Mouse (Mus musculus) left cerebral cortex, postnatal 14 days (tissue): ENCODE results near the gene Slc7a14. TPM values are rescaled to one million over a fixed set of nuclear protein-coding genes. Genes with fewer than 3 reads are reported as not detected.
A peak's percentile ranks its signal among the peaks of the same experiment; 100 is the strongest.

Experiments
- DNase-seq, 2 experiments: peaks; one replicate each; pipeline ENCODE4 v3.0.0; 2021 to 2022; ENCODE audit warnings: low spot score in 2 of 2, mixed read lengths in 1 of 2
- intact Hi-C: fragments of 180-260 bp; cut with DNase I; formaldehyde crosslinking; loops from one replicate; pipeline ENCODE4 v1.15.1; 2025
- total RNA-seq, 2 experiments: library from RNA; stranded (reverse); gene quantifications; 2 replicates each; pipeline ENCODE4 v1.2.3; 2021

Gene Slc7a14
- total RNA-seq, 2 experiments from 2014 or later = 36.4 to 42.7 TPM

GRCm38 (mm10) chr3:31267921-31268320 lies 42.3 kb downstream of the Slc7a14 start:
- intact Hi-C loops = no loop called here

GRCm38 (mm10) chr3:31266941-31267340 lies 43.2 kb downstream of the Slc7a14 start:
- no peak for DNase-seq
- intact Hi-C loops = no loop called here

More at GRCm38 (mm10) chr3:31267921-31268320, 42.3 kb downstream of the Slc7a14 start:
- no peak for DNase-seq

- DNase-seq = peak; percentile 55 to 71
- intact Hi-C loops = loop anchor here (5.0 kb wide), 1 partner anchor 44 kb away; no protein-coding TSS in a partner anchor
Observed at GRCm38 (mm10) chr3:31263535-31263934, 46.6 kb downstream of the Slc7a14 start.

- DNase-seq = no peak
- intact Hi-C loops = loop anchor here (5.0 kb wide), 1 partner anchor 46 kb away; no protein-coding TSS in a partner anchor
Observed at GRCm38 (mm10) chr3:31261418-31262014, 48.7 kb downstream of the Slc7a14 start.

GRCm38 (mm10) chr3:31260964-31261346 lies 49.2 kb downstream of the Slc7a14 start:
- intact Hi-C loops = loop anchor here (5.0 kb wide), 1 partner anchor 46 kb away; no protein-coding TSS in a partner anchor
- no peak for DNase-seq

- no peak for DNase-seq
- intact Hi-C loops = loop anchor here (5.0 kb wide), 1 partner anchor 47 kb away; no protein-coding TSS in a partner anchor
Observed at GRCm38 (mm10) chr3:31260329-31260963, 49.7 kb downstream of the Slc7a14 start.

- intact Hi-C loops = loop anchor here (5.0 kb wide), 1 partner anchor 48 kb away; no protein-coding TSS in a partner anchor
- DNase-seq = no peak
Observed at GRCm38 (mm10) chr3:31259553-31260255, 50.5 kb downstream of the Slc7a14 start.

- intact Hi-C loops = no loop called here
- DNase-seq = peak; percentile 56 to 73
Observed at GRCm38 (mm10) chr3:31254427-31254826, 55.8 kb downstream of the Slc7a14 start.

GRCm38 (mm10) chr3:31253862-31254261 lies 56.3 kb downstream of the Slc7a14 start:
- intact Hi-C loops = no loop called here
- no peak for DNase-seq

GRCm38 (mm10) chr3:31252566-31252965 lies 57.6 kb downstream of the Slc7a14 start:
- intact Hi-C loops = no loop called here
- no peak for DNase-seq

GRCm38 (mm10) chr3:31243478-31243877 lies 66.7 kb downstream of the Slc7a14 start:
- intact Hi-C loops = no loop called here
- no peak for DNase-seq

- DNase-seq = no peak
- intact Hi-C loops = no loop called here
Observed at GRCm38 (mm10) chr3:31240840-31241239, 69.3 kb downstream of the Slc7a14 start.

- intact Hi-C loops = no loop called here
- DNase-seq = no peak
Observed at GRCm38 (mm10) chr3:31239645-31240044, 70.5 kb downstream of the Slc7a14 start.

GRCm38 (mm10) chr3:31237936-31238335 lies 72.2 kb downstream of the Slc7a14 start:
- intact Hi-C loops = no loop called here
- DNase-seq = no peak

GRCm38 (mm10) chr3:31236146-31236545 lies 74.0 kb downstream of the Slc7a14 start:
- DNase-seq = no peak
- intact Hi-C loops = no loop called here

- intact Hi-C loops = no loop called here
- DNase-seq = no peak
Observed at GRCm38 (mm10) chr3:31234356-31234755, 75.8 kb downstream of the Slc7a14 start.

GRCm38 (mm10) chr3:31233746-31234312 lies 76.3 kb downstream of the Slc7a14 start:
- no peak for DNase-seq
- intact Hi-C loops = no loop called here

GRCm38 (mm10) chr3:31229281-31229680 lies 80.9 kb downstream of the Slc7a14 start:
- intact Hi-C loops = no loop called here
- DNase-seq = peak in 1 of 2 experiments; percentile 32

- DNase-seq = no peak
- intact Hi-C loops = no loop called here
Observed at GRCm38 (mm10) chr3:31228487-31228886, 81.7 kb downstream of the Slc7a14 start.

- no peak for DNase-seq
- intact Hi-C loops = no loop called here
Observed at GRCm38 (mm10) chr3:31223551-31223950, 86.6 kb downstream of the Slc7a14 start.
